Mouse (Mus musculus) neural tube, embryonic 15.5 days (tissue): ENCODE results near the gene Sae1. TPM values are rescaled to one million over a fixed set of nuclear protein-coding genes. Genes with fewer than 3 reads are reported as not detected.

Source experiments
- ATAC-seq: fragments of 200-750 bp; cut with Nextera tagmentation; 2 replicates; pipeline ENCODE4 v1.8.0; 2017; ENCODE audit warnings: mild to moderate bottlenecking, moderate TSS enrichment, moderate library complexity; ENCODE audit not compliant: low FRiP score
- H3K27ac ChIP-seq: fragments of 300-500 bp; sonication (generic); replicated peaks from 2 replicates; pipeline ENCODE4 v1.5.1; 2015; ENCODE audit warnings: mild to moderate bottlenecking, inconsistent platforms
- H3K27me3 ChIP-seq: fragments of 300-500 bp; sonication (generic); replicated peaks from 2 replicates; pipeline ENCODE4 v1.6.1; 2015; ENCODE audit warnings: inconsistent platforms
- H3K36me3 ChIP-seq: fragments of 300-500 bp; sonication (generic); 2 replicates; pipeline ENCODE4 v1.6.1; 2015; ENCODE audit warnings: inconsistent platforms
- H3K4me1 ChIP-seq: fragments of 300-500 bp; sonication (generic); 2 replicates; pipeline ENCODE4 v1.6.1; 2015; ENCODE audit warnings: inconsistent platforms
- H3K4me2 ChIP-seq: fragments of 300-500 bp; sonication (generic); 2 replicates; pipeline ENCODE4 v1.6.1; 2015; ENCODE audit warnings: inconsistent platforms, mild to moderate bottlenecking, moderate library complexity
- H3K4me3 ChIP-seq: fragments of 300-500 bp; sonication (generic); replicated peaks from 2 replicates; pipeline ENCODE4 v1.5.1; 2015; ENCODE audit warnings: mild to moderate bottlenecking, inconsistent platforms
- H3K9ac ChIP-seq: fragments of 300-500 bp; sonication (generic); replicated peaks from 2 replicates; pipeline ENCODE4 v1.6.1; 2015; ENCODE audit warnings: mild to moderate bottlenecking, inconsistent platforms
- H3K9me3 ChIP-seq: fragments of 300-500 bp; sonication (generic); replicated peaks from 2 replicates; pipeline ENCODE4 v1.6.1; 2016; ENCODE audit warnings: inconsistent platforms
- WGBS: fragments of 180-500 bp; shearing (Covaris S2); methylation state at CpG from one replicate; pipeline ENCODE4 v1.1.7; 2015; ENCODE audit warnings: mixed read lengths; 5-methylcytosine and 5-hydroxymethylcytosine counted together
- polyA plus RNA-seq: library from polyadenylated mRNA; unstranded; fragments of >200 nt; fragmentation: Nextera tagmentation; extraction: Ambion mirVana; gene quantifications from 2 replicates; pipeline ENCODE4 v1.2.1, GENCODE M21; 2015

Gene Sae1
- polyA plus RNA-seq = 239 and 275 TPM in 2 replicates

DNA sequence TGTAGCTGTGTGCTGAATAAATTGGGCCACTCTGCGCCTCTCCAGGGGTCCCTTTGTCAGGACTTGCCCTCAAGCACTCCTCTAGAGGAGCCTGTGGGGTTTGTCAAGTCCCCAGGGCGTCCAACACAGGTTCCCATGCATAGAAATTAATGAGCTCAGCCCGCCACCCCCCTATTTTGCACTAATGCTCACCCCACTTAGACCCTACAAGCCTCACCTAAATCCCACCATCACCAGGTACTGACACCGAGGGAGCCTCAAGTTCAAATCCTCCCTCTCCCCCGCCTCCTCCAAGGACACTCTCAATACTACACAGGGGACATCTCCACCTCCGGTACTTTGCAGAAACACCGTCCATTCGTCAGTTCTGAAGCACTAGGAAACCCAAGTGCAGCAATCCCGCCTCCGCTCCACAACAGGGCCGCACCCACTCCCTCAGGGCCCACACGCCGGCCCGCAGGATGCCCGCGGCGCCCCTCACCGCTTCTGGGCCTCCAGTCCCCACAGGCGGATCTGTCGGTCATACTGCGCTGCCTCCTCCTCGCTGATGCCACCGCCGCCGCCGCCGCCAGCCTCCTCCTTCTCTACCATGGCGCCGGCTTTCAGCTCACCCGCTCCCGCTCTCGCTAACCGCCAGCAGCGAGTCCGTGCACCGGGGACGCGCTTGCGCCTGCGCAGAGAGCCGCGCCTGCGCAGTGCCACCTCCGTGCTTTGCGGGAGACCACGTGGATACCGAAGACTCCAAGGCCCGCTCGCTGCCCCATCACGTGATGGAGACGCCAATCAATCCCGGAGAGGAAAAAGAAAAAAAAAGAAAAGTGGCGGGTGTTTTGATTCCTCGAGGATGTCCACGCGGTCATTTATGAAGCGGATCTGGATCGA lies at the start of gene Sae1:
Gene Sae1, minus strand, starts transcription at position 647 of the 882 bp plus-strand sequence.
- Histone ChIP-seq H3K36me3 (no peaks in the 10 kb centered on the region), H3K4me2 (peak within 1 kb of the TSS; percentile 86), H3K9ac (peak within 1 kb of the TSS; percentile 96), H3K27ac (peak within 1 kb of the TSS; percentile 88), H3K4me1 (peaks cover 35% of the 10 kb centered on the region), H3K4me3 (peak within 1 kb of the TSS; percentile 100), H3K27me3 (no peaks in the 10 kb centered on the region), H3K9me3 (no peaks in the 10 kb centered on the region)
- under 1% methylated on average over 58 of the region's 58 CpGs for WGBS
- ATAC-seq = peak; percentile 96

DNA sequence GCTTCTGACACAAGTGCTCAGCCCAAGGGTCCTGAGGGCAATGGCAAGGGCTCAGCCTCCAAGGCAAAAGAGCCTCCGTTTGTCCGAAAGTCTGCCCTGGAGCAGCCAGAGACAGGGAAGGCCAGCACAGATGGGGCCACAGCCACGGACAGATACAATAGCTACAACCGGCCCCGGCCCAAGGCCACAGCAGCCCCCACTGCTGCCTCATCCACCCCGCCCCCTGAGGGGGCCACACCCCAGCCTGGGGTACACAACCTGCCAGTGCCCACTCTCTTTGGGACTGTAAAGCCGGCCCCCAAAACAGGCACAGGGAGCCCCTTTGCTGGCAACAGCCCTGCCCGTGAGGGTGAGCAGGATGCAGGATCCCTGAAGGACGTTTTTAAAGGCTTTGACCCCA lies 47.5 kb upstream of the Sae1 start:
- ATAC-seq = no peak
- H3K4me2 ChIP-seq = no peak overlapping the region
- H3K9ac ChIP-seq = no peak overlapping the region
- H3K4me3 ChIP-seq = no peak overlapping the region
- no peaks in the 10 kb centered on the region for H3K4me1 ChIP-seq
- H3K27ac ChIP-seq = no peak overlapping the region
- WGBS = 88% methylated on average over 9 of the region's 9 CpGs
- no peaks in the 10 kb centered on the region for H3K27me3 ChIP-seq
- peaks cover 67% of the 10 kb centered on the region for H3K36me3 ChIP-seq
- no peaks in the 10 kb centered on the region for H3K9me3 ChIP-seq

DNA sequence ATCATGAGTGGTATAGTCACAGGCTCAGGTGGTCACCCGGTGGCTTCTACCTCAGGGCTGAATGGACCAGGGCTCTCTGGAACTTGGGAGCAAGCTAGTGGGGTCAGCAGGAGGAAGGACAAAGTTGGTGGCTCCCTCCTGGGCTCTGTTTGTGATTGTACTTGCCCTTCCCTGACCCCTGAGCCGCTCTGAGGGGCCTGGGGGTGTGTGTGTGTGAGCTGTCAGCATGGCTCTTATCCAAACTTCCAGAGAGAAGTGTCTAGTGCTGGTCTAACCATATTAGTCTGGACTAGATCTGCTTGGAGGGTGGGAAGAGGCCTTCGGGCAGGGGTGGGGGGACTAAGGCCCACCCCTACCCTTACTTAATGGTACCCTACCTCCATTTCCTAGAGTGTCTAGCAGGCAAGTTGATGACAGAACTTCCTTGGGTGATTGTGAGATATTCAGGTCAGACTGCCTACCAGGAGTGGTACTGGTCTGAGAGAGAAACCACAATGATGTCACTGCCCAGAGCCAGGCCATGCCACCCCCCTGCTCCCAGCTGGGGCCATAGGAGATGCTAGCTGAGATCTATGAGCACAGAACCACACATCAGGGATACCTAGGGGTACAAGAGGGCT lies 45.9 kb upstream of the Sae1 start:
- Histone ChIP-seq H3K4me3 (no peak overlapping the region), H3K9me3 (no peaks in the 10 kb centered on the region), H3K4me1 (no peaks in the 10 kb centered on the region), H3K27me3 (no peaks in the 10 kb centered on the region), H3K9ac (no peak overlapping the region), H3K36me3 (peaks cover 83% of the 10 kb centered on the region), H3K27ac (no peak overlapping the region), H3K4me2 (no peak overlapping the region)
- WGBS = 94% methylated on average over 3 of the region's 3 CpGs
- no peak for ATAC-seq

DNA sequence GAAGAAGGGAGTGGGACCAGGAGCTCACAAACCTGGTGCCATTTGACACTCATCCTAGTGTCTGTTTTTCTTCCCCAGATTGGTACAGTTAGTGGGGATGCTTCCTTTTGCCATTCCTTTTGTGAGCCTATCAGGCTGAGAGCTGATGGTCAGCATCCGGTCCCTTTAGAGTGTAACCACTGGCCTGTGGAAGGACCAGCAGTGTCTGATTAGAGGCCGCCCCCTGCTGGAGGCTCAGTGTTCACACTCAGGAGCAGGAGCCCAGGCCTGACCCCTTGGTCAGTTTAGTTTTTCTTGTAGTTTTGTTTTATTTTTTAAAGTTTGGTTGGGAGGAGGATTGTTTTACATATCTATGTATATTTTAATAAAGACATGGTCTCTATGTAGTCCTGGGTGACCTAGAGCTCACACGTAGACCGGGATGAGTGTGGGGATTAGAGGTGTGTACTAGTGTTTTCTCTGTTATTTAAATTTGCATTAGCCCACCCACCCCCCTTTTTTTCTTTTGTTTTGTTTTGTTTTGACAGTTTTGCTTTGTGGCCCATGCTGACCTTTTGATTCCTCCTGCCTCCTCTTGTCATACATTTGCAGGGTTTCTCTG lies 38.6 kb upstream of the Sae1 start:
- Histone ChIP-seq H3K4me3 (no peak overlapping the region), H3K9ac (no peak overlapping the region), H3K36me3 (peaks cover 92% of the 10 kb centered on the region), H3K4me1 (no peaks in the 10 kb centered on the region), H3K9me3 (no peaks in the 10 kb centered on the region), H3K27ac (no peak overlapping the region), H3K27me3 (no peaks in the 10 kb centered on the region), H3K4me2 (no peak overlapping the region)
- 66% methylated on average over 4 of the region's 4 CpGs for WGBS
- no peak; the same call in 1 of the 2 replicates for ATAC-seq

DNA sequence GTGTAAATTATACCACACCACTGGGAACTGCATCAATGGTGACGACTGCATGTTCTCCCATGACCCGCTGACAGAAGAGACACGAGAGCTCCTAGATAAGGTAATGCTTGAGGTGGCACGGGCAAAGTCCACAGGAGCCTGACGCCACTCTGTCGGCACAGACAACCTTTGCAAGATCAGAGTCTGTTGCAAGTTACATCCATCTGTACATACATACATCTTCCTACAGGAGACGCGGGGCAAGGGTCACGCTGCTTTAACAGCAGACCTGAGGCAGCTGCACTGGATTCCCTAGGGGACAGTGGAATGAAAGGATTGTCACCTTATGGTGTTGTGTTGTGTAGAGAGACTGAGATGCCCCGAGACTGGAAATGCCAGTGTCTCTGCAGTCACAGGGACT lies 38.1 kb upstream of the Sae1 start:
- WGBS = 90% methylated on average over 10 of the region's 10 CpGs
- Histone ChIP-seq H3K27ac (no peak overlapping the region), H3K36me3 (peaks cover 92% of the 10 kb centered on the region), H3K4me2 (no peak overlapping the region), H3K9ac (no peak overlapping the region), H3K4me1 (no peaks in the 10 kb centered on the region), H3K9me3 (no peaks in the 10 kb centered on the region), H3K27me3 (no peaks in the 10 kb centered on the region), H3K4me3 (no peak overlapping the region)
- no peak for ATAC-seq

DNA sequence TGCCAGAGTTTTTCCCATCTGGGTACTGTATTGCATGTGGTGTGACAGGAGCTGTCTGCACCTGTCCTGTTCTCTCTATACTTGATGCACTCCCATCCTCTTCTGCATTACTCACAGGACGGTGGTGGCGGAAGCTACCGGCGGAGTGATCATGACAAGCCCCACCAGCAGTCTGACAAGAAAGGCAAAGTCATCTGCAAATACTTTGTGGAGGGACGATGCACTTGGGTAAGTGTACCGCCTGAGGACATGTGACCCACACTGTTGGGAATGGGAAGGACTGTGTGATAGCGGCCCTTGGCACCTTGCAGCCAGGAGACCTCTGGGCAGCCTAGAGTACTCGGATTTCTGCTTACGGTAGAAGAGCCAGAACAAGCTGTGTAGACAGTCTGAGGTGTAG lies 36.1 kb upstream of the Sae1 start:
- H3K4me3 ChIP-seq = no peak overlapping the region
- H3K4me1 ChIP-seq = no peaks in the 10 kb centered on the region
- peaks cover 92% of the 10 kb centered on the region for H3K36me3 ChIP-seq
- H3K27me3 ChIP-seq = no peaks in the 10 kb centered on the region
- no peak overlapping the region for H3K27ac ChIP-seq
- no peaks in the 10 kb centered on the region for H3K9me3 ChIP-seq
- no peak overlapping the region for H3K4me2 ChIP-seq
- ATAC-seq = no peak
- 96% methylated on average over 9 of the region's 9 CpGs for WGBS
- no peak overlapping the region for H3K9ac ChIP-seq

DNA sequence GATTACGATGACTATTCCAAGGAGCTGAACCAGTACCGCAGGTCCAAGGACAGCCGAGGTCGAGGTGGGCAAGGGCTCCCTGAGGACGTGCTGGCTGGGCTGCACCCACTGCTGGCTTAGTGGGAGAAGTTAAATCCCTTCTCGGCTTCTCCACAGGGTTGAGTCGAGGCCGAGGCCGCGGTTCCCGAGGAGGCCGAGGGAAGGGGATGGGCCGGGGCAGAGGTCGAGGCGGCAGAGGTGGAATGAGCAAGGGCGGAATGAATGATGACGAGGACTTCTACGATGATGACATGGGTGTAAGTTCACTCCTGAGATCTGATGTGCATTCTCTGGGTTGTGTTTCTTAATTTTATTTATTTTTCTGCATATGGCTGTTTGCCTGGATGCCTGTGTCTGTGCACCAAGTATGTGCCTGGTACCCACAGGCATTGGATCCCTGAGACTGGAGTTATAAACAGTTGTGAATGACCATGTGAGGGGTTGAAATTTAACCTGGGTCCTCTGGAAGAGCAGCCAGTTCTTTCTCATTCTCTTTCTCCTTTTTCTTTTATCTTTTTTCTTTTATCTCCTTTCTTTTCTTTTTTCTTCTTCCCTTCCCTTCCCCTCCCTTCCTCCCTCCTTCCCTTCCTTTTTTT lies 34.7 kb upstream of the Sae1 start:
- ATAC-seq = no peak
- Histone ChIP-seq H3K9ac (no peak overlapping the region), H3K27me3 (no peaks in the 10 kb centered on the region), H3K27ac (no peak overlapping the region), H3K9me3 (no peaks in the 10 kb centered on the region), H3K4me1 (no peaks in the 10 kb centered on the region), H3K4me3 (no peak overlapping the region), H3K36me3 (peaks cover 92% of the 10 kb centered on the region), H3K4me2 (no peak overlapping the region)
- 90% methylated on average over 18 of the region's 18 CpGs for WGBS

DNA sequence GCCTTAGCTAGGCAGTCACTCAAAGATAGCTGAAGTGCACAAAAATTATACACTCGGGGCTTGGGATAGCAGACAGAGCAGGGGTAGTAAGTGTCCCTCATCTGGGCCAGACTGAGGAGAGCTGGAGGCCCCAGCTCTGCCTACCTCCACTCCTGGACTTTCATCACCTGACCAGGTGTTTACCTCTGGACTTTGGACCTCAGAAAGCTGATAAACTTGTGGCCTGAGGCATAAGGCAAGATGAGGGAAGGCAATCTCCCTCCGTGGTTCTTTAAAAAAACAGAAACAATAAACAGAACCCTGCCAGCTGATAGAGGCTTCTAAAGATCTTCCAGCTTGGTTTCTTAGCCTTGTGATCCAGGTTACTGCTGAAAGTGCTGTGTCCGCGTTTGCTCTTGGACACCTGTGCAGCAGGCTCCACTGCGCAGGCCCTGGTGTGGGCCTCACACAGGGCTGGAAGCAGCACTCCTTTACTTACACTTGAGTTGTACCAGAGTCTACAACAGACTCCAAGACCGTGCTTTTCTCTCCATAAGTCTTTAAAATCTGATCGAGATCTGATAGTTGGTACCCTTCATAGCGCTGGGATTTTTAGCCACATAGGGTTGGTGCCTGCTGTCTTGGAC lies 33.0 kb upstream of the Sae1 start:
- Histone ChIP-seq H3K36me3 (peaks cover 88% of the 10 kb centered on the region), H3K9me3 (no peaks in the 10 kb centered on the region), H3K9ac (no peak overlapping the region), H3K4me1 (peaks cover 4% of the 10 kb centered on the region; the same call in 1 of the 2 replicates), H3K27me3 (no peaks in the 10 kb centered on the region), H3K4me3 (no peak overlapping the region), H3K27ac (no peak overlapping the region), H3K4me2 (no peak overlapping the region)
- 95% methylated on average over 8 of the region's 8 CpGs for WGBS
- no peak for ATAC-seq

DNA sequence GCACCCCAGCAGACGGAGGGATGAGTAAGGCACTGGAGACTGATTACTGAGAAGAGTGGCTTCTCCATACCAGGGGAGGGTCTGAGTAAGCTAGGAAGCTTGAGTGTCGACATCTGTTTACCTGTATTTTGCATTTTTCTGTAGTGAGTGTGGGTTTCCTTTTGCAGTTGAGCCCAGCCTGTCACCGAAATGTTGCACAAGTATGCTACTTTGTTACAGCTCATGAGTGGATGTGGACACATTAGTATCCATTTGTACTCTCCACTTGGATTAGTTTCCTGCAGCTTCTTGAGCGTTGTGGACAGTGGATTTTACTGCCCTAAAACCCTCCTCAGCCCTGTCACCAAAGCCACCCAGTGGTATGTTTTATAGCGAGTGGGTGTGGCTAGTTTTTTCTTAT lies 31.1 kb upstream of the Sae1 start:
- H3K36me3 ChIP-seq = peaks cover 69% of the 10 kb centered on the region
- H3K4me3 ChIP-seq = no peak overlapping the region
- no peaks in the 10 kb centered on the region for H3K9me3 ChIP-seq

DNA sequence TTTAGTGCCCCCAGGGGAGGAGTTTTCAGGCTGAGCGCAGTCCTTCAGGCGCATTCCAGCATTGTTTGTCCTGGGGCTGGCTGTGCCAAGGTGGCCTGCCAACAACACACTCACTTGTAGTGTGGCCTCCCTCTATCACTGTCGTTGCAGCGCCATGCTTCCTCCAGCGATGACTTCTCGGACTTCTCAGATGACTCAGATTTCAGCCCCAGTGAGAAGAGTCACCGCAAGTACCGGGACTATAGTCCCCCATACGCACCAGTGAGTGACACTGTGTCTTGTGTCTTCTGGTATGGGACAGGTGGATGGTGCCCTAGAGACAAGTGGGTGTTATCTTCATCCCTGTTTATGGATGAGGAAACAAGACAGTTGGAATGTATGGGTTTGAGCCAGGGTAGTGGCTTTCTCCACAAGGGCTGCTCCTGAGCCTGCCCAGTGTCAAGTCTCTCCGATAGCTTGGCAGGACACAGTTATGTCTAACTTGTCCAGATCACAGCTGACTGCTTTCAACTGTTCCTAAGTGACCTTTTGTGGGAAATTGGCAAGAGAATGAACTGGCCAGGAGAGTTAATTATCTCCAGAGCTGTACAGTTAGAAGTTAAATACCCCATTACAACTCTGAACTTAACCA lies 29.6 kb upstream of the Sae1 start:
- Histone ChIP-seq H3K9ac (no peak overlapping the region), H3K4me1 (peaks cover 18% of the 10 kb centered on the region), H3K36me3 (peaks cover 59% of the 10 kb centered on the region), H3K4me3 (no peak overlapping the region), H3K4me2 (no peak overlapping the region), H3K27ac (no peak overlapping the region), H3K27me3 (no peaks in the 10 kb centered on the region), H3K9me3 (no peaks in the 10 kb centered on the region)
- no peak for ATAC-seq
- 84% methylated on average over 10 of the region's 10 CpGs for WGBS

More for the DNA sequence above, 31.1 kb upstream of the Sae1 start:
- Histone ChIP-seq H3K27ac (no peak overlapping the region), H3K4me1 (peaks cover 8% of the 10 kb centered on the region), H3K9ac (no peak overlapping the region), H3K4me2 (no peak overlapping the region), H3K27me3 (no peaks in the 10 kb centered on the region)
- no peak for ATAC-seq
- 95% methylated on average over 5 of the region's 5 CpGs for WGBS

DNA sequence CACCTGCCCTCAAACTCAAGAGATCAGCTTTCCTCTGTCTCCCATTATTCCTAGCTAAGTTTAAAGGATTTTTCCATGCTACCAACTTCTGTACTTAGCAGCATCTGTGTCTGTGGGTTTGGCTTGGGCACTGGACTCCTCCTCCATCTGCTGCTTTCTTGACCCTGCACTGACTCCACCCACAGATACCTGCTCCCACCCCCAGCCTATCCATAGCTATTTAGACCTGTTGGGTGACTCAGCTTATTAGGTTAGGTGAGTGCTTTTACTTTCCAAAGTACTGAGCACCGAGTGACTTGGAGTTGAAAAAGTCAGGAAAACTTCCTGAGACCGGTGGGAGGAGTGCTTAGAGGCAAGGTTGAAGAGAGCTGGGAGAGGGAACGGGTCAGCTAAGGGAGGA lies 27.8 kb upstream of the Sae1 start:
- Histone ChIP-seq H3K9me3 (no peaks in the 10 kb centered on the region), H3K27ac (no peak overlapping the region), H3K9ac (no peak overlapping the region), H3K27me3 (no peaks in the 10 kb centered on the region), H3K36me3 (peaks cover 40% of the 10 kb centered on the region), H3K4me1 (peaks cover 24% of the 10 kb centered on the region), H3K4me3 (no peak overlapping the region), H3K4me2 (no peak overlapping the region)
- no peak for ATAC-seq
- WGBS = 93% methylated on average over 3 of the region's 3 CpGs
